Comparison of ENCODE assay signal across 32 mouse cellular contexts in the genomic region with DNA sequence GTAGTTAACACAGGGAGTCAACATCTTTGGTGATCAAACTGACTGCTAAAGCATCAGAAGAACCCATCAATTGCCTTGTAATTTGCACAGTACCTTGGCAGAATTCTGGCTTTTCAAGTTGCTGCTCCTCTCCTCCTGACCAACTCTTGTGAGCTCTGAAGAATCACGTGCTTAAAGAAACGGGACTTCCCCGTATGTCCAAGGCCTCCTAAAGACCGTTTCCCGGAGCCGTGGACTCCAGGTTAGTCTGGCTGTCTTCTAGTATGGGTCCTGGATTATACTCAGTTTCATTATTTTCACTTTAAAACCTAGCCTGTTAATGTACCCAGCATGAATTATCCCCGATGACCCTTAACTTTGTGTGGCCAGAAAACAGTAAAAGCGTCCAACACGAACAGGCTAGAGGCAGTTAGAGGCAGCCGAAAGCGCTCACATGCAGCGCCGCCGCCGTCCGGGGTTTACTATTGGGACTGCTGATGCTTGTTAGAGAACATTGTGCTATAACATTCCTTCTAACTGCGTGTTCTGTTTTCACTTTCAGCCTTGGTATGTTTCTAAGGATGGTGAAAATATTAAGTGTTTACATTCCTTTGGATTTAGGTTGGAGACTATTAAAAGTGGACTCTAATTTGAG. TPM values are rescaled to one million over a fixed set of nuclear protein-coding genes. Genes with fewer than 3 reads are reported as not detected.
DNase-seq lines count a peak whose midpoint lies in the region; ATAC-seq and TF ChIP-seq lines count a peak whose summit lies in the region.
"Had no signal": no experiment of that assay in that cellular context is flagged by ENCODE, and none has a peak within 500 bp of the region (broad histone marks: within the 10 kb centered on the region; RNA-seq: fewer than 3 reads in every experiment).

A gene (minus strand): TSS at position 249 of the 634 bp plus-strand sequence.

- H3K9ac ChIP-seq in limb, embryonic 12.5 days (replicated peaks) = no peak within 1 kb of the TSS
- no peak within 1 kb of the TSS for H3K9ac ChIP-seq in kidney, postnatal 0 days (ENCODE audit: low read depth, low read length)
- H3K9ac ChIP-seq: forebrain, embryonic 13.5 days; heart, embryonic 13.5 days; hindbrain, embryonic 14.5 days; liver, embryonic 13.5 days; lung, embryonic 14.5 days; stomach, embryonic 15.5 days had no signal

- WGBS in limb, embryonic 12.5 days = 71% methylated on average over 17 of the region's 17 CpGs
- 93% methylated on average over 17 of the region's 17 CpGs for WGBS in limb, embryonic 10.5 days
- 64% methylated on average over 17 of the region's 17 CpGs for WGBS in kidney, postnatal 0 days

- no peak within 1 kb of the TSS for H3K4me3 ChIP-seq in limb, embryonic 12.5 days (replicated peaks)
- H3K4me3 ChIP-seq in limb, embryonic 10.5 days = no peak within 1 kb of the TSS
- H3K4me3 ChIP-seq in kidney, postnatal 0 days (replicated peaks; ENCODE audit: low read depth, low read length) = no peak within 1 kb of the TSS
- H3K4me3 ChIP-seq: forebrain, embryonic 13.5 days; heart, embryonic 13.5 days; liver, embryonic 13.5 days; stomach, embryonic 15.5 days had no signal

- peak within 1 kb of the TSS; percentile 51; the same call in 1 of the 2 replicates for H3K27ac ChIP-seq in limb, embryonic 12.5 days
- no peak within 1 kb of the TSS for H3K27ac ChIP-seq in limb, embryonic 10.5 days
- H3K27ac ChIP-seq in kidney, postnatal 0 days = peak within 1 kb of the TSS; percentile 62
- H3K27ac ChIP-seq: forebrain, embryonic 13.5 days; heart, embryonic 13.5 days; hindbrain, embryonic 14.5 days; liver, embryonic 13.5 days; stomach, embryonic 15.5 days had no signal

- DNase-seq in limb, embryonic 10.5 days (ENCODE audit: low spot score) = no peak
- peak; percentile 31 for DNase-seq in kidney, postnatal 0 days (ENCODE audit: low spot score)
- DNase-seq in kidney, postnatal 4 days = peak; percentile 61 to 66
- DNase-seq in gastrocnemius, postnatal 4 days (ENCODE audit: low spot score in 2 of 2) = no peak
- no peak for DNase-seq in gastrocnemius, postnatal 10 days
- no peak for DNase-seq in ovary, postnatal 14 days (ENCODE audit: low spot score)
- DNase-seq: adrenal gland, adult 2 months; adrenal gland, postnatal 36 days; cerebellum, adult 2 months; cerebellum, postnatal 14 days; heart, postnatal 10 days; liver, embryonic 13.5 days; lung, embryonic 14.5 days; lung, postnatal 14 days; midbrain, embryonic 14.5 days; retina, postnatal 1 day; right cerebral cortex, postnatal 14 days; thymus, postnatal 14 days had no signal

- H3K4me1 ChIP-seq in limb, embryonic 12.5 days (replicated peaks) = no peaks in the 10 kb centered on the region
- H3K4me1 ChIP-seq in limb, embryonic 10.5 days = no peaks in the 10 kb centered on the region
- H3K4me1 ChIP-seq in kidney, postnatal 0 days (replicated peaks; ENCODE audit: insufficient read depth, low read length) = no peaks in the 10 kb centered on the region
- H3K4me1 ChIP-seq: forebrain, embryonic 13.5 days; heart, embryonic 13.5 days; liver, embryonic 13.5 days; stomach, embryonic 15.5 days had no signal

- peak; percentile 73; the same call in 1 of the 2 replicates for ATAC-seq in limb, embryonic 12.5 days (ENCODE audit: insufficient number of reproducible peaks, insufficient read depth, low FRiP score, low TSS enrichment, low read depth)
- no peak; the same call in 1 of the 2 replicates for ATAC-seq in kidney, postnatal 0 days (replicated peaks; ENCODE audit: low FRiP score, low read depth)
- ATAC-seq: CD4-positive, CD25-positive, alpha-beta regulatory T cell, adult 4 months; forebrain, embryonic 13.5 days; intestine, postnatal 0 days had no signal

- H3K4me2 ChIP-seq in limb, embryonic 12.5 days = no peak within 1 kb of the TSS
- H3K4me2 ChIP-seq in kidney, postnatal 0 days (ENCODE audit: low read length) = 0 out of 2 replicates have a peak within 1 kb of the TSS, but pooled peaks have one; percentile 6
- H3K4me2 ChIP-seq: forebrain, embryonic 13.5 days; heart, embryonic 13.5 days; hindbrain, embryonic 14.5 days; liver, embryonic 13.5 days; lung, embryonic 14.5 days; stomach, embryonic 15.5 days had no signal

- no peaks in the 10 kb centered on the region for H3K9me3 ChIP-seq in limb, embryonic 12.5 days
- no peaks in the 10 kb centered on the region for H3K9me3 ChIP-seq in limb, embryonic 10.5 days (replicated peaks)
- H3K9me3 ChIP-seq in kidney, postnatal 0 days (replicated peaks; ENCODE audit: low read length) = no peaks in the 10 kb centered on the region
- H3K9me3 ChIP-seq: forebrain, embryonic 13.5 days; stomach, embryonic 15.5 days had no signal

- no peaks in the 10 kb centered on the region for H3K27me3 ChIP-seq in limb, embryonic 12.5 days
- H3K27me3 ChIP-seq in limb, embryonic 10.5 days (ENCODE audit: low read depth, poor library complexity, severe bottlenecking) = no peaks in the 10 kb centered on the region
- H3K27me3 ChIP-seq in kidney, postnatal 0 days (ENCODE audit: insufficient read depth, low read length) = no peaks in the 10 kb centered on the region
- H3K27me3 ChIP-seq: forebrain, embryonic 13.5 days; heart, embryonic 13.5 days; liver, embryonic 13.5 days; stomach, embryonic 15.5 days had no signal

- no peak for TF ChIP-seq CTCF in kidney, postnatal 0 days (IDR thresholded peaks at IDR 0.05; ENCODE audit: low read depth)

- H3K36me3 ChIP-seq in limb, embryonic 12.5 days = no peaks in the 10 kb centered on the region
- no peaks in the 10 kb centered on the region for H3K36me3 ChIP-seq in limb, embryonic 10.5 days
- H3K36me3 ChIP-seq in kidney, postnatal 0 days (ENCODE audit: insufficient read depth, low read length) = no peaks in the 10 kb centered on the region
- H3K36me3 ChIP-seq: heart, embryonic 13.5 days; liver, embryonic 13.5 days; stomach, embryonic 15.5 days had no signal

RNA-seq across cellular contexts. Expression of the gene that starts here (rescaled TPM):
- 0.13 TPM in 1 of 2 replicates, not detected in the other for polyA plus RNA-seq in limb, embryonic 12.5 days (2016; fragmentation: Nextera tagmentation; extraction: Ambion mirVana)
- polyA plus RNA-seq in limb, embryonic 10.5 days (2016; fragmentation: Nextera tagmentation; extraction: Ambion mirVana) = not detected in 2 replicates
- 9.3 and 9.9 TPM in 2 replicates for polyA plus RNA-seq in kidney, postnatal 0 days (2015; fragmentation: Nextera tagmentation; extraction: Ambion mirVana)
- total RNA-seq in gastrocnemius, postnatal 4 days (2021) = not detected
- total RNA-seq in gastrocnemius, postnatal 10 days (2021) = not detected
- total RNA-seq: adrenal gland, adult 2 months; adrenal gland, postnatal 36 days; gastrocnemius, adult 18-20 months; heart, adult 8-10 months; heart, postnatal 10 days; hematopoietic stem cell, adult 5-6 weeks; monocyte, adult 5-6 weeks had no signal
- polyA plus RNA-seq: adrenal gland, adult 2 months; brain, embryonic 14.5 days; CD4-positive, CD25-positive, alpha-beta regulatory T cell, adult 4 months; forebrain, embryonic 13.5 days; heart, embryonic 13.5 days; hindbrain, embryonic 14.5 days; intestine, postnatal 0 days; liver, embryonic 13.5 days; midbrain, embryonic 14.5 days; neural tube, embryonic 14.5 days; small intestine, adult 2 months; stomach, embryonic 15.5 days had no signal

Comparison
In these comparisons a context has a peak if more than half of its experiments do, and no peak if none do; other contexts are left out.
1. Peak in ATAC-seq and H3K27ac ChIP-seq in limb, embryonic 12.5 days; RNA of the gene not detected or under 1 TPM.
2. DNase-seq: peak in kidney, postnatal 0 days (single experiment) and kidney, postnatal 4 days (2 of 2); none in limb, embryonic 10.5 days (single experiment), gastrocnemius, postnatal 4 days (0 of 2), gastrocnemius, postnatal 10 days (single experiment) and ovary, postnatal 14 days (single experiment).